Mouse (Mus musculus) left cerebral cortex, postnatal 10 days (tissue): ENCODE results near the gene Cend1. TPM values are rescaled to one million over a fixed set of nuclear protein-coding genes. Genes with fewer than 3 reads are reported as not detected.
"Not testable (repeated sequence)": the region's sequence is repeated elsewhere in the genome, so short reads cannot be mapped to it uniquely, and the experiment has no call there.

ENCODE experiments used
- DNase-seq, 2 experiments: peaks; one replicate each; pipeline ENCODE4 v3.0.0; 2021 to 2022; ENCODE audit warnings: low spot score in 2 of 2, mixed read lengths in 1 of 2; ENCODE audit errors: extremely low spot score in 1 of 2
- intact Hi-C: fragments of 180-260 bp; cut with DNase I; formaldehyde crosslinking; loops from one replicate; pipeline ENCODE4 v1.15.1; 2025
- total RNA-seq, 2 experiments: library from RNA; stranded (reverse); gene quantifications; 2 replicates each; pipeline ENCODE4 v1.2.3; 2021

Cend1 gene
- total RNA-seq, 2 experiments from 2014 or later, result 267 to 296 TPM

DNA sequence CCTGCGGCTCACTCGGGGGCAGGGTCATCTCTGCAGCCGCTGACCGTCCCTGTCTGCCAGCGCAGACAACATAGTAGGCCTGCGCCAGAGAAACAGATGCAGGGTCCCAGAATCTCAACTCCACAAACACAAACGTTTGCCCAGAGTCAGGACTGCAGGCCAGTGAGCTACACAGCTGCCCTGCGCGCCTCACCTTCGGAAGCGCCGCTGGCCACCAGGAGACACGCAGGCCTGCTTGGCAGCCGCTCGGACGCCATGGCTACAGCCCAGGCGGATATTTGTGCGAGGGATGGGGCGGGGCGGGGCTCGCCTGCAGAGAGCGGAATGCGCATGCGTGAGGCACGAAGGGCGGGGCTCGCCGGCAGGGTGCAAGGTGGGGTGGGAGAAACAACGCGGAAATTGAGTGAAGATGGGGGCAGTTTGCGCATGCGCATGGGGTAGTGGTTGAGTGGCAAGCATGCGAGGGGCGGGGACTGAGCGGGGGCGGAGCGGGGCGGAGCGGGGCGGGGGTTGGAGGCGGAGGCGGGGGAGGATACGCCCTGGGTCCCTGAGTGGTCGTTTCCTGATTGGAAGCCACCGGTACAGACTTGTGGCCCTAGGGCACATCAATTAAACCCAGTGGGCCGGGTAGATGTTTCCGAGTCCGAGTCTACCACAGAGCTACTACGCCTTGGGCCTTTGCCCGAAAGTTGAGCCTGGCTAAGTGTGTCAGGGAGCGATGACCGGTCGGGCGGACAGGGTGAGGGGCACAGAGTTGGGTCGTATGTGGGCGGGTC lies 15.3 kb downstream of the Cend1 start, which contains the start of gene Gatd1:
Gene Gatd1, minus strand, starts transcription at position 328 of the 776 bp plus-strand sequence.
- intact Hi-C loops, result no loop called here
- DNase-seq, result peak; percentile 99 to 100

DNA sequence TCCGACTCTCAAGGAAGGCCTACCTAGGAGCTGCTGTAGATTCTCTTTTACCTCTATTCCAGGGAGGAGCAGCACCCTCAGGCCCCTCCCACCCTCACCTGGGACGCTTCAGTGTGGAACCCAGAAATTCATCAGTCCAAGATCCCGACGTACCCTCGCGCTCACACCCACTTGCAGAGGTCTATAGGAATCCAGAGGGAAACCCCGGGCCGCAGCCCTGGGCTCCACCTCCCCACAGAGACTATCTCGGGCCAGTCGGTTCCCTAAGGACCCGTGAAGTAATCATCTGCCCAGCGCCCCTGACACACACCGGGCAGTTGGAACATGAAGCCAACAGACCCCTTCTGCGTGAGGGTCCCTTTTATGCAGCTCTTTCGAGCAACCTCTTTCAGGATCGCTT lies 16.0 kb downstream of the Cend1 start:
- no peak for DNase-seq
- intact Hi-C loops, result no loop called here

DNA sequence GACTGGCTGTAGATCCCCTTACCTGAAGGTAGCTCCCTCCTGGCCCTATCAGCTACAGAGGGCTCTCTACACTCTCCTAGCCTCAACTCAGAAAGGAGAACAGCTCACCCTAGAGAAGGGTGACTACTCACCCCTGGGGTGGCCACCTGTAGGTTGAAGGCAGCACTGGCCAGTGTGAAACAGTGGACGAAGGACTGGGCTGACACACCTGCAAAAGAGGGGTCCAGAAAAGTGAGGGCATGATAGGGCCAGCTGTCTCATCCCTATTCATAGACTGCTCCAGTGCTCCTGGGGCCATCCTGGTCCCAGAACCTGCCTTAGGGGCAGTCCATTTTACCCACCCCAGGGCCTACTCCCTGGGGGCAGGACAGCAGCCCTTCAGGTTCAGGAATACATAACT lies 17.6 kb downstream of the Cend1 start:
- intact Hi-C loops, result no loop called here
- no peak for DNase-seq

DNA sequence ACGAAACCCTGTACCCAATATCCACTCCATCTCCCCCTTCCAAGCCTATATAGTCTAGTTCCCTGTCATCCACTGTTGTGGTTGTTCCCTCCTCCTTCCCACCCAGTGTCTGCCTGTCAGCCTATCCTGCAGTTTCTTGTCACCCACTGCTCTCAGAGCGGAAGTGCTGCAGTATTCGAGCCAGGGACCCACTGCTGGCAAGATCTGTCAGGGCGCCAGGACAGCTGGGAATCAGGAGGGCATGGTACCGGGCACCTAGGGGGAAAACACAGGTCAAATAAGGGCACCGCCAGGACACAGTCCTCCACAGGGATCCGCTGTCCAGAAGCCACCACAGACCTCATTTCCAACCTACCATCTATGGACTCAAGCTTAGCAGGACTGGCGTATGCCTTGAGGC lies 18.7 kb downstream of the Cend1 start:
- intact Hi-C loops, result no loop called here

DNA sequence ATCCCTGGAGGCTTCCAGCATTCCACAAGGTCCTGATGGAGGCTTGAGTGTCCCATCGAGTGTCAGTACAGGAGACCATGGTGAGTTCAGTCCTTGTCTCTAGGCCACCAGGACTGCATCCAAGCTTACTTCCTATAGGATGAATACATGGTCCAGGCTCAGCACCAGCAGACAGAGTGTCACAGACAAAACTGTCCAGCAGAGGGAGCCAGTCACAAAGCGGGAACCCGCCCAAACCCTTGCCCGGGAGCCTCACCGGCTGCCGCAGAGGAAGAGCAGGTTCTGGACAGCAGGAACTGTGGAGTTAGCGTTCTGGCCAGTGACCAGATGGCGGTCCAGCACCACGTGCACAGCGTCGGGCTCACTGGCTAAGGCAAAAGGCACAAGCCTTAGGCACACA lies 20.5 kb downstream of the Cend1 start:
- DNase-seq, result peak; percentile 76 to 89
- intact Hi-C loops, result no loop called here

More for the DNA sequence above, 18.7 kb downstream of the Cend1 start:
- no peak for DNase-seq

DNA sequence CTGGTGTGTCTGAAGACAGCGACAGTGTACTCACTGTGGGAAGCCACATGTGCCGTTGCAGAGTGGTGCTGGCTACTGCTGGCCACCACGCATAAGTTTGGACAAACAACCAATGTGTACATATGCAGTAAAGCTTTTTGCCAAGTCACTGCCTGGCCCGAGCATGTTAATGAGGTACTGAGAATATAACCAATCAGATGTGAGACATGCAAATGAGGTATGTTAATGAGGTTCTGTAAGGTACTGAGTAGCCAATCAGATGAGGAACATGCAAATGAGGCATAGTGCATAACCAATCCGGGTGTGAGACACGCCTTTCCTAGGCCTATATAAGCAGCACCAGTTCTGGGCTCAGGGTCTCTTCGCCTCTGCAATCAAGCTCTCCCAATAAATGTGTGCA lies 21.6 kb downstream of the Cend1 start:
- intact Hi-C loops, DNase-seq: not testable (repeated sequence)

DNA sequence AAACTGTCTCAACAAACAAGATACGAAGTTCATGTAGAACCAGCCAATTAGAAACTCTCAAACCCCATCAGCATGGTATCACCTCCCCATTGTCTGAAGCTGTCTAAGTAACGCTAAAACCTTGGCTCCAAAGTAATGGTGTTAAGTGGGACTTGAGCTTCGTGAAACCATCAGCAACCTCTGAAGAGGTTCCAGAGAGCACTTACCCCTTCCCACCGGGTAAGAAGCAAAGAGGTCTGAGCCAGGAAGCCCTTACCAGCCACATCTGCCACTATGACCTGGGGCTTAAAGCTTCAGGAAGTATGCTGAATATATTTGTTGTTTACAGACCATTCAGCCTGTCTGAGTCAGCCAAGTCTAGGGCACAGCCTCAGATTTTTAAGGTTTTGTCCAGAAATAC lies 23.8 kb downstream of the Cend1 start:
- DNase-seq, result no peak
- intact Hi-C loops, result no loop called here

DNA sequence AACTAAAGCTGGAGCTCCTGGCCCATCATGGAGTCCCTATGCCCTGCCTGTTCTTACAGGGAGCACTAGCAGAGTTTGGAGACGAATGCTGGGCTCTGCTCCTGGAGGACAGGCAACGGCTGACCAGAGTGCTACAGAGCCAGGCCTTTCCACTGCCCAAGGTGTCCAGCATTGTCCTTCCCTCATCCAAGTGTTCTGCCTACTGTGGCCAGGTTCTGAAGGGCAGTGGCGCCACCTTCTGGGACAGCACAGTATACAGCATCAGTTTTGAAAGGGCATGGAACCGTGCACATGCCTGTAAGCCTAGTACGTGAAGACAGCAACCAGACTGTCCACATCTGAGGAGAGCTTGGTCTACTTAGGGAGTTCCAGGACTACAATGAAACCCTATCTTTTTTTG lies 26.0 kb downstream of the Cend1 start:
- intact Hi-C loops, result no loop called here
- peak in 1 of 2 experiments; percentile 71 for DNase-seq

DNA sequence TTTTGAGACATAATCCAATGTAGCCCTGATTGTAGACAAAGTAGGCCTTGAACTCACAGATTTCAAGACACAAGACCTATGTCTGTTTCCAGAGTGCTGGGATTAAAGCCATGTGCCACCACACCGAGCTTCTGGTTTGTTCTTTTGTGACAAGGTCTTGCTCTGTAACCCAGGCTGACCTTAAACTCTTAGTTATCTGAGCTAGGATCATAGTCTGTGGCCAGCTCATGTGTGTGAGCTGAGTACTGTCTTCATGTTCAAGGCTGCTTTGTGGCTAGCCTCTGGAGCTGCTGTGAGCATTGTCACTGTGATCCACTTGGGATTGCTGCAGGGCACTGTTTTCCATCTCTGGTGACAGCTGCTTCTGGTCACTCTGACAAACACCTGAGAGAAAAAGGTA lies 33.9 kb downstream of the Cend1 start:
- no peak for DNase-seq
- intact Hi-C loops, result no loop called here

DNA sequence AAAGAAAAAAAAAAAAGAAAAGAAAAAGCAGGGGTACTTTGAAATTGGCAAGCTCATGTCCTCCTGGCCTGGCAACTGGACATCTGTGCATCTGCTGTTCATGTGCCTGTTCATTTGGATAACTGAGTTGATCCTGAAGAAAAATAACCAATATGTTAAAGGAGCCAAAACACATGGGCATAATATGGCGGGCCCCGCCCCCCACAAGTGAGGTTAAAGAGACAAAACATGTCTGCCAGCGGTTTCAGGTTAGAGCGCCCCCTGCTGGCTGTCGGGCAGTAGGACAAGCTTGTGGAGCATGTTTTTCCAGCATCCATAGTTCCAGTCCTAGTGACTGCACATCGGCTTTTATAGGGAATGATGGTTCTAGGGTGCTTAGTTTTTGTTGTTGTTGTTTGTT lies 34.5 kb downstream of the Cend1 start:
- intact Hi-C loops, result no loop called here
- peak in 1 of 2 experiments; percentile 84 for DNase-seq

DNA sequence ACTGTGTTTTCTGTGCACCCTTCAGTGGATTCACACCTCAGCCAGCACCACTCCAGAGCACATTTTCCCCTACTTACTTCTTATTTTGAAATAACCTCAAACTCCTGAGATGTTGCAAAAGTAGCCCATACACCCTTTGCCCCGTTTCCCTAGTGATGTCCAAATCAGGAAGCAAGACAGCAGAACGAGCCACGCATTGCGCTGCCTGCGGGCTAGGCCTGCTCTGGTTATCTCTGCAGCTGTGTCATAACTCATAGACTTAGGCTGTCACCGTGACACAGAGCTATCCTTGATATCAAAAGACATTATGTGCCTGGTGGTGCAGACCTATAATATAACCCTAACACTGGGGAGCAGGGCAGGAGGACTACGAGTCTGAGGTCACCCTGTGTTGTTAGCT lies 35.1 kb downstream of the Cend1 start:
- intact Hi-C loops, result no loop called here
- no peak for DNase-seq

DNA sequence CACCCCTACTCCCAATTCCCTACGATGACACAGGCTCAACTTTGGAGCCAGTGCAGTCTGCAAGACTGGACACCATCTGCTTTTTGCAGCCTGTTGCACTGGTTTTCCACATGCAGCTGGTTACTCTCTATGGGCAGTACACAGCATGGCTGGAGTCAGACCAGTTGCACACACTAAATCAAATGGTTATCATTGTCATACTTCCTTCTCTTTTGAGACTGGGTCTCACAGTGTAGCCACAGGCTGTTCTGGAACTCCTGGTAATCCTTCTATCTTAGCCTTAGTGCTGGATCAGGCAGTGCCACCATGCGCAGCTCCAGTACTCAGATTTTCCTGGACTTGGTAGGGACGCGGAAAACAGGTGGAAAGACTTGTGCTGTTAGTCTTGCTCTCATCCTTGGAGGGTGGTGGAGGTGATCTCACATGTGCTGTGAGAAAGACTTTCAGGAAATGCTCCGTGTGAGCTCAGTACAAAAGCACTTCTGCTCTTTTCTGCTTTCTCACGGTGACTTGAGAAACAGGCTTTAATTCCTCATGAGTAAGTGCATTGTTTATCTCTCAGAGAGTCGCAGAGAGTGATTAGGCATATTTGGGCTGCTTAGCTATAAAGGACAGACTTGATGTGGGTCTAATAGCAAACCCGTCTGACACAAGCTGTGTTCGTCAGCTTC lies 36.6 kb downstream of the Cend1 start:
- no peak for DNase-seq
- intact Hi-C loops, result no loop called here

DNA sequence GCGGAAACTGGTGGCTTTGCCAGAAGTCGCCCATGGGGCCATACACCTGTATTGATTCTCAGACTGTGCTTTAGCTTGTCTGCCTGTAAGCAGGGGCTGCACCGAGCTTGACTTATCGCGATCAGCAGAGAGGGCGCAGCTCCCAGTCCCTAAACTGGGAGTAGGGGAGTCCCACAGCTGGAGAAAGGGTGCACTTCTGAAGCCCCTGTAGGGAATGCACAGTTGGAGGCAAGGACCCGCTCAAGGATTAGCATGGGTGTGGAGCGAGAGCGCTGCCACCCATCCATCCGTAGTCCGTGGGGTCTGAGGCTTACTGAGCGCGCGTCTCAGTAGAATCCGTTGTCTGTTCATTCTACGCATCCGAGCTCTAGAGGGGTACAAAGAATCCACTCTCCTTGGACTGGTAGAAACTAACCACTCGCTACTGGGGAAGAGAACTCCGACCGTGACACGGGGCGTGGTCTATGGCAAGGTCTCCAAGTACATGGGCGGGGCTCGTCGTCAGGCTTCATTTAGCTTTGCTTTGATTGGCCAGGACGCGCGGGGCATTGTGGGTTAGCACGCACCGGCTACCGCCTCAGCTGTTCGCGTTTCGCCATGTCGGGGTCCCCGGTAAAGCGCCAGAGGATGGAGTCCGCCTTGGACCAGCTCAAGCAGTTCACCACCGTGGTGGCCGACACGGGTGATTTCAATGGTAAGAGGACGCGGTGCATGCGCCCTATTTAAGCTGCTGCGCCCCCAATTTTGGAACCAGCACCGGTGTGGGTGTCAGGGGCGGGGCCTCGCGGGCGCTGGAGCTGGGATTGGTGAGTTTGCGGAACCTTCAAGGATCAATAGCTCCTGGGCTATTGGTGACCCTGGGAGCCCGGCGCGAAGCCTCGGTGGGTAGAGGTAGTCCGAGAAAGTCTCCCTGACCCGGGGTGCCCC lies 37.4 kb downstream of the Cend1 start, which contains the start of gene Taldo1:
Gene Taldo1, plus strand, starts transcription at position 575 of the 927 bp plus-strand sequence.
- intact Hi-C loops, result no loop called here

DNA sequence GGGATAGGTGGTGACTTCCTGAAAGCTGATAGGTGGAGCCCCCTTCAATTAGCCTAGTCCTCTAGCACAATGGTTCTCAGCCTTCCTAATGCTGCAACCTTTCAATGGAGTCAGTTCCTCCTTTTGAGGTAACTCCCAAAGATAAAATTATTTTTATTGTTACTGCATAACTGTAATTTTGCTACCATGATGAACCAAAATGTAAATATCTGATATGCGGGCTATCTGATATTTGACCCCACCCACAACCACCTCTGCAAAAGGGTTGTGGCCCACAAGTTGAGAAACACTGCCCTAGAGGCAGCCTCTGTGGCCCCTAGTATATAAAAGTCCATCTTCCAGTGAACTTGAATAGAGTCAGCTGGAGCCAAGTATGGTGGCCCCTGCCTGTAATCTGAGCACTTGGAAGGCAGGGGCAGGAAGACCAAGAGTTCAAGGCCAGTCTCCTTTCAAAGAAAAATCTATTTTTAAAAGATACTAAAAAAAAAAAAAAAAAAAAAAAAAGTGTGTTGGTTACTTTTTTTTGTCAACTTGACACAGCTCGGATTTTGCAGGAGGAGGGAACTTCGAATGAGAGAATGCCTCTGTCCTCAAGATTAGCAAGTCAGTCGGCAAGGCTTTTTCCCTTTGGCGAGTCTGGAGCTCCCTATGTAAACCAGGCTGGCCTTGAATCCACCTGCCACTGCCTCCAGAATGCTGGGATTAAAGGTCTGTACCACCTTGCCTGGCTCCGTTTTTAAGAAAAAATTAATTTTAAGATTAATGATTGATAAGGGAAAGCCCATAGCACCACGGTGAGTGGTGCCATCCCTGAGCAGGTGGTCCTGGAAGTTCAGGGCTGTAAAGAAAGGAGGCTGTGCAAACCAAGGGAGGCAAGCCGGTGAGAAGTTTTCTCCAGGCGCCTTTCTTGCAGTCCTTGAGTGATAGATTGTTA lies 38.7 kb downstream of the Cend1 start:
- intact Hi-C loops, result no loop called here
- no peak for DNase-seq

More for the DNA sequence above, 37.4 kb downstream of the Cend1 start, which contains the start of gene Taldo1:
- DNase-seq, result peak; percentile 94 to 98

DNA sequence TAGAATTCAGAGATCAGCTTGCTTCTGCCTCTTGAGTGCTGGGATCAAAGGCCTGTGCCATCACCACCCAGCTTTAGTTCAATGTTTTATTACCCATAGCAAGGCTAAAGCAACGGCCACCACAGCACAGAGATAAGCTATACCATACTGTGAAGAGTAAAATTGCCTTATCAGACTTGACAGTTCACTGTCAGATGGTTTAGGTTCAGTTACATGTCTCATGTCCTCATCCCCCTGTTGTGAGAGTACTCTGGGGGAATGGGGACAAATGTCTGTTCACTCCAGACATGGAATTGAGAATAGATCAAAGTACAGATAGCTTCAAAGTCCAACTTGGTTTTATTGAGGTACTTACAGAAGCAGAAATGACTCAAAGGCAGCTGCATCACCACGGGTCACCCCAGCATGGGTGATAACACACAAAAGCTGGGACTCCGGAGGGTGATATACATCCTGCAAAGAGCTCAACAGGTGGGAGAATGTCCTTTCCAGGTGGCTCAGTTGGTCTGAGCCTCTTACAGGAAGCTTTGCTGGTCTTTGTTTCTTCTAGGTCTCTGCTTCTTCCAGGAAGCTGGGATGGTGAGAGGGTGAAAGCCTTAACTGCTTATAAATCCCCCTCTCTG lies 40.7 kb downstream of the Cend1 start:
- DNase-seq, result no peak
- intact Hi-C loops, result no loop called here

DNA sequence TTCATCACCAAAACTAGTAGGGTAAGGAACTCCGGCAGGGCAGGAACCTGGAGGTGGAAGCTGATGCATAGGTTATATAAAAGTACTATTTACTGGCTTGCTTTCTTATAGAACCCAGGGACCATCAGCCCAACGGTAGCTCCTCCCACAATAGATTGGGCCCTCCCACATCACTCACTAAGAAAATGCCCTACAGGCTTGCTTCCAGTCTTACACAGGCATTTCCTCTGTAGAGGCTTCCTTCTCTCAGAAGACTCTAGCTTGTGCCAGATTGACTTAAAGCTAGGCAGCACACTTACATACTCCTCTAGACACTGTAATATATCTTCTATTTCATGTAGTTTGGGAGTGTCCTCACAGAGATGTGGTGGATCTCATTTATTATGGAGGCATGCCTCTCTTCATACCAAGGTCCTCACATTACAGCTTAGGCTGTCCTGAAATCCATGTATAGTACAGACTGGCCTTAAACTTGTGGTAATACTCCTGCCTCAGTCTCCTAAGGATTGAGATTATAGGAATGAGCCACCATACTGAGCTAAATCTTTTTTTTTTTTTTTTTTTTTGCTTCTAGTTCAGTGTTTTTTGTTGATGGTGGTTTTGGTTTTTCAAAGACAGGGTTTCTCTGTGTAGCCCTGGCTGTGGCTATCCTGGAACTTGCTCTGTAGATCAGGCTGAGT lies 41.3 kb downstream of the Cend1 start:
- DNase-seq, result no peak
- intact Hi-C loops, result no loop called here
